Mouse (Mus musculus) myocyte (in vitro differentiated cells): Measurements from ENCODE around the gene Lrp11. TPM values are rescaled to one million over a fixed set of nuclear protein-coding genes. Genes with fewer than 3 reads are reported as not detected.

Experiments used
- H3K27me3 ChIP-seq: one replicate; pipeline ENCODE4 v1.6.1; 2011; ENCODE audit not compliant: control insufficient read depth, insufficient read depth, insufficient read length
- H3K36me3 ChIP-seq: one replicate; pipeline ENCODE4 v1.6.1; 2011; ENCODE audit not compliant: control insufficient read depth, insufficient read depth
- H3K4me2 ChIP-seq: one replicate; pipeline ENCODE4 v1.6.1; 2011; ENCODE audit warnings: low read depth, control low read depth
- H3K4me3 ChIP-seq: one replicate; pipeline ENCODE4 v1.5.1; 2011; ENCODE audit warnings: mild to moderate bottlenecking, control low read depth, moderate library complexity
- H3K79me2 ChIP-seq: one replicate; pipeline ENCODE4 v1.6.1; 2011; ENCODE audit not compliant: control insufficient read depth, insufficient read depth
- H3ac ChIP-seq: one replicate; pipeline ENCODE4 v1.6.1; 2011; ENCODE audit not compliant: control insufficient read depth, insufficient read length
- CEBPB ChIP-seq: IDR thresholded peaks from 2 replicates; pipeline ENCODE4 v1.6.1; 2011; ENCODE audit warnings: mild to moderate bottlenecking, moderate library complexity; ENCODE audit not compliant: poor library complexity, insufficient read depth, severe bottlenecking
- E2F4 ChIP-seq: IDR thresholded peaks from one replicate; pipeline ENCODE4 v1.6.1; 2011; ENCODE audit warnings: mild to moderate bottlenecking, control low read depth, moderate library complexity; ENCODE audit not compliant: insufficient read depth
- MAX ChIP-seq: IDR thresholded peaks from one replicate; pipeline ENCODE4 v1.6.1; 2011; ENCODE audit warnings: low read depth, mild to moderate bottlenecking, control low read depth
- MYOD1 ChIP-seq, 3 experiments: IDR thresholded peaks; one replicate each; pipeline ENCODE4 v1.6.1; 2011; ENCODE audit warnings: control low read depth in 2 of 3, low read depth in 2 of 3, mild to moderate bottlenecking in 2 of 3, moderate library complexity in 1 of 3; ENCODE audit not compliant: insufficient read length in 2 of 3, control insufficient read depth in 1 of 3
- MYOG ChIP-seq, 3 experiments: IDR thresholded peaks; one replicate each; pipeline ENCODE4 v1.6.1; 2011; ENCODE audit warnings: control low read depth in 2 of 3, low read depth in 2 of 3, mild to moderate bottlenecking in 2 of 3; ENCODE audit not compliant: insufficient read length in 2 of 3, control insufficient read depth in 1 of 3, insufficient read depth in 1 of 3
- POLR2A ChIP-seq: IDR thresholded peaks from one replicate; pipeline ENCODE4 v1.6.1; 2011; ENCODE audit warnings: low read depth, mild to moderate bottlenecking, control low read depth, moderate library complexity; ENCODE audit not compliant: insufficient read length
- POLR2AphosphoS2 ChIP-seq: IDR thresholded peaks from one replicate; pipeline ENCODE4 v1.6.1; 2011; ENCODE audit warnings: low read depth, control low read depth; ENCODE audit not compliant: insufficient read length
- REST ChIP-seq: IDR thresholded peaks from one replicate; pipeline ENCODE4 v1.6.1; 2011; ENCODE audit warnings: mild to moderate bottlenecking, control low read depth, moderate library complexity; ENCODE audit not compliant: insufficient read depth, insufficient read length
- SRF ChIP-seq: IDR thresholded peaks from one replicate; pipeline ENCODE4 v1.6.1; 2011; ENCODE audit warnings: low read depth; ENCODE audit not compliant: control insufficient read depth, insufficient read length
- TCF12 ChIP-seq: IDR thresholded peaks from one replicate; pipeline ENCODE4 v1.6.1; 2011; ENCODE audit warnings: mild to moderate bottlenecking, control low read depth; ENCODE audit not compliant: poor library complexity, insufficient read depth, severe bottlenecking
- TCF3 ChIP-seq: IDR thresholded peaks from one replicate; pipeline ENCODE4 v1.6.1; 2011; ENCODE audit warnings: low read depth, control low read depth; ENCODE audit not compliant: insufficient read length
- USF1 ChIP-seq: IDR thresholded peaks from one replicate; pipeline ENCODE4 v1.6.1; 2011; ENCODE audit warnings: low read depth, mild to moderate bottlenecking, control low read depth, moderate library complexity
- polyA plus RNA-seq: library from polyadenylated mRNA; unstranded; fragments of >200 nt; fragmentation: generic; extraction: Trizol; gene quantifications from one replicate; pipeline ENCODE4 v1.2.1, GENCODE M21; 2012; ENCODE audit warnings: missing spikeins

Gene Lrp11
- polyA plus RNA-seq, 1 experiment, result 4.8 TPM

GRCm38 (mm10) chr10:7630951-7631720 lies 41.5 kb downstream of the Lrp11 start:
- H3K36me3 ChIP-seq, result peaks cover 21% of the 10 kb centered on the region
- H3K27me3 ChIP-seq, result no peaks in the 10 kb centered on the region
- no peak overlapping the region for H3K4me2 ChIP-seq
- no peaks in the 10 kb centered on the region for H3K79me2 ChIP-seq
- H3K4me3 ChIP-seq, result no peak overlapping the region
- no peak for TF ChIP-seq MYOG (IDR thresholded peaks at IDR 0.05; ENCODE audit: control insufficient read depth in 1 of 3, insufficient read depth in 1 of 3, insufficient read length in 2 of 3, low read depth in 2 of 3)
- no peak for TF ChIP-seq REST
- no peak for TF ChIP-seq SRF
- no peak for TF ChIP-seq POLR2AphosphoS2
- TF ChIP-seq POLR2A, result no peak
- TF ChIP-seq CEBPB, result no peak
- no peak for TF ChIP-seq MAX
- H3ac ChIP-seq, result no peak overlapping the region

- H3K79me2 ChIP-seq, result no peaks in the 10 kb centered on the region
- no peaks in the 10 kb centered on the region for H3K27me3 ChIP-seq
- peaks cover 29% of the 10 kb centered on the region for H3K36me3 ChIP-seq
- H3K4me3 ChIP-seq, result no peak overlapping the region
- no peak for TF ChIP-seq MYOD1 (IDR thresholded peaks at IDR 0.05; ENCODE audit: control insufficient read depth in 1 of 3, insufficient read length in 2 of 3, low read depth in 2 of 3)
- no peak for TF ChIP-seq MYOG (IDR thresholded peaks at IDR 0.05; ENCODE audit: control insufficient read depth in 1 of 3, insufficient read depth in 1 of 3, insufficient read length in 2 of 3, low read depth in 2 of 3)
- no peak for TF ChIP-seq POLR2A
- no peak for TF ChIP-seq USF1
- no peak for TF ChIP-seq TCF12
- TF ChIP-seq CEBPB, result no peak
- no peak for TF ChIP-seq MAX
- no peak for TF ChIP-seq REST
- no peak for TF ChIP-seq POLR2AphosphoS2
- no peak for TF ChIP-seq E2F4
- TF ChIP-seq SRF, result no peak
- TF ChIP-seq TCF3, result no peak
- H3ac ChIP-seq, result no peak overlapping the region
- H3K4me2 ChIP-seq, result no peak overlapping the region
Measured at GRCm38 (mm10) chr10:7640366-7640765, 50.8 kb downstream of the Lrp11 start.

GRCm38 (mm10) chr10:7645911-7646310 lies 56.3 kb downstream of the Lrp11 start:
- no peak for TF ChIP-seq POLR2A
- TF ChIP-seq USF1, result no peak
- TF ChIP-seq MAX, result no peak
- TF ChIP-seq TCF12, result no peak
- no peak for TF ChIP-seq MYOG (IDR thresholded peaks at IDR 0.05; ENCODE audit: control insufficient read depth in 1 of 3, insufficient read depth in 1 of 3, insufficient read length in 2 of 3, low read depth in 2 of 3)
- no peak for TF ChIP-seq POLR2AphosphoS2
- no peak for TF ChIP-seq CEBPB
- no peak for TF ChIP-seq MYOD1 (IDR thresholded peaks at IDR 0.05; ENCODE audit: control insufficient read depth in 1 of 3, insufficient read length in 2 of 3, low read depth in 2 of 3)
- TF ChIP-seq SRF, result no peak
- H3K36me3 ChIP-seq, result peaks cover 30% of the 10 kb centered on the region
- no peaks in the 10 kb centered on the region for H3K27me3 ChIP-seq

GRCm38 (mm10) chr10:7649059-7649458 lies 59.5 kb downstream of the Lrp11 start:
- TF ChIP-seq POLR2A (no peak), MAX (no peak), TCF12 (no peak), POLR2AphosphoS2 (no peak), SRF (no peak), MYOD1 (IDR thresholded peaks at IDR 0.05; ENCODE audit: control insufficient read depth in 1 of 3, insufficient read length in 2 of 3, low read depth in 2 of 3) (no peak), REST (no peak), CEBPB (no peak), USF1 (no peak), MYOG (IDR thresholded peaks at IDR 0.05; ENCODE audit: control insufficient read depth in 1 of 3, insufficient read depth in 1 of 3, insufficient read length in 2 of 3, low read depth in 2 of 3) (no peak), E2F4 (no peak), TCF3 (no peak)

More at GRCm38 (mm10) chr10:7645911-7646310, 56.3 kb downstream of the Lrp11 start:
- Histone ChIP-seq H3K4me2 (no peak overlapping the region), H3K79me2 (peaks cover 14% of the 10 kb centered on the region), H3ac (no peak overlapping the region), H3K4me3 (no peak overlapping the region)

GRCm38 (mm10) chr10:7651057-7651456 lies 61.5 kb downstream of the Lrp11 start:
- Histone ChIP-seq H3K79me2 (peaks cover 66% of the 10 kb centered on the region), H3K4me2 (no peak overlapping the region), H3ac (no peak overlapping the region), H3K4me3 (no peak overlapping the region), H3K27me3 (no peaks in the 10 kb centered on the region), H3K36me3 (peaks cover 12% of the 10 kb centered on the region)
- TF ChIP-seq MYOG (IDR thresholded peaks at IDR 0.05; ENCODE audit: control insufficient read depth in 1 of 3, insufficient read depth in 1 of 3, insufficient read length in 2 of 3, low read depth in 2 of 3) (no peak), MYOD1 (IDR thresholded peaks at IDR 0.05; ENCODE audit: control insufficient read depth in 1 of 3, insufficient read length in 2 of 3, low read depth in 2 of 3) (no peak), E2F4 (no peak), POLR2AphosphoS2 (no peak), MAX (no peak), POLR2A (no peak), SRF (no peak), REST (no peak), TCF3 (no peak), USF1 (no peak), TCF12 (no peak), CEBPB (no peak)

More at GRCm38 (mm10) chr10:7649059-7649458, 59.5 kb downstream of the Lrp11 start:
- Histone ChIP-seq H3K36me3 (peaks cover 23% of the 10 kb centered on the region), H3K4me3 (no peak overlapping the region), H3K79me2 (peaks cover 46% of the 10 kb centered on the region), H3ac (no peak overlapping the region), H3K4me2 (no peak overlapping the region), H3K27me3 (no peaks in the 10 kb centered on the region)
